Mouse (Mus musculus) megakaryocyte, embryonic 14.5 days (primary cell): ENCODE measurements around the gene Sox8. TPM values are rescaled to one million over a fixed set of nuclear protein-coding genes. Genes with fewer than 3 reads are reported as not detected.

Source experiments
- H3K27me3 ChIP-seq: replicated peaks from 2 replicates; pipeline ENCODE3; 2012; ENCODE audit warnings: inconsistent platforms
- H3K36me3 ChIP-seq: replicated peaks from 2 replicates; pipeline ENCODE3; 2012; ENCODE audit warnings: low read length, inconsistent platforms, mixed read lengths
- H3K4me1 ChIP-seq: 2 replicates; pipeline ENCODE4 v1.6.1; 2012; ENCODE audit warnings: inconsistent platforms
- H3K4me3 ChIP-seq: replicated peaks from 2 replicates; pipeline ENCODE3; 2012; ENCODE audit warnings: moderate library complexity, mild to moderate bottlenecking, inconsistent platforms
- H3K9me3 ChIP-seq: 2 replicates; pipeline ENCODE4 v1.6.1; 2012; ENCODE audit warnings: inconsistent platforms
- FLI1 ChIP-seq: IDR thresholded peaks from 2 replicates; pipeline ENCODE4 v1.6.1; 2012; ENCODE audit warnings: low read length, inconsistent platforms, mixed read lengths
- GATA1 ChIP-seq: IDR thresholded peaks from 3 replicates; pipeline ENCODE4 v1.6.1; 2012; ENCODE audit warnings: mixed read lengths, low read length, inconsistent platforms, borderline replicate concordance
- polyA plus RNA-seq: library from polyadenylated mRNA; stranded (reverse); fragments of >175 nt; gene quantifications from 2 replicates; pipeline ENCODE4 v1.2.3, GENCODE M21; 2012; ENCODE audit warnings: low replicate concordance; ENCODE audit not compliant: insufficient read depth

Sox8 gene
- polyA plus RNA-seq, 1 experiment: not detected

DNA sequence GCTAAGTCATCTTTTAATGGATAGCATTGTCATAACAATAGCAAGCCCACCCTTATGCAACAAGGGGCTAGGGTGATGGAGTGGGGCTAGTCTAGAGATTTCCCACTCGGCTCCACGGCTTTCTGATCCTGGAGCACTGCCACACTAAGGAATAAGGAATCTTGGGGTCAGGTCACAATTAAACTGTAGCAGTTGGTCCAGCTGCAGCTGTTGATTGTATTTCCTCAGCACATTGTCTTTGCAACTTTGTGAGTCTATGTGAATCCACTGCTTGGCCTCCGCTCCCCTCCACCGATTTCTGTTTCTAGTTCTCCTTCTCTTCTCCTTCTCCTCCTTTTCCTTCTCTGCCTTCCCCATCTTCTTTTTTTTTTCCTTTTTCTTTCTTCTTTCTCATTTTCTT lies 12.6 kb upstream of the Sox8 start:
- TF ChIP-seq FLI1 (no peak), GATA1 (no peak)
- Histone ChIP-seq H3K27me3 (peaks cover 54% of the 10 kb centered on the region), H3K9me3 (no peaks in the 10 kb centered on the region), H3K4me3 (no peak overlapping the region), H3K4me1 (peaks cover 35% of the 10 kb centered on the region), H3K36me3 (peaks cover 33% of the 10 kb centered on the region)

DNA sequence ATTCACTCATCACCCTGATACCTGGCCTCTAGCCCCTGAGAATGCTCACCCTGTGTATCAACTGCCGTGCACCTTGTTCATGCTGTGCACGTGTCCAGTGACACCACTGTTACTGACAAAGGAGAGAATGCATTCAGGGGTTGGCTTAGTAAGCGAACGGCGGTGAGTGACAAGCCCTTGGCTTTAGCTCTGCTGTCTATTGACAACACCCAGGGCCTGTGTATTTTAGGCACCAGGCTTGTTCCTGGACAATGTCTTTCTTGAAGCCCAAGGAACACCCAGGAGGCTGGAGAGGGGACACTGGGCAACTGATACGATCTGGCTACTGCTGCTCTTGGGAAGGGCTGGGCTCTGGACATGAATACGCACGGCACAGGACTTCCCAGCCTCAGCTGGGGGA lies 11.6 kb upstream of the Sox8 start:
- Histone ChIP-seq H3K4me3 (no peak overlapping the region), H3K4me1 (peaks cover 35% of the 10 kb centered on the region), H3K36me3 (peaks cover 23% of the 10 kb centered on the region), H3K27me3 (peaks cover 56% of the 10 kb centered on the region), H3K9me3 (no peaks in the 10 kb centered on the region)
- TF ChIP-seq FLI1 (no peak), GATA1 (no peak)

DNA sequence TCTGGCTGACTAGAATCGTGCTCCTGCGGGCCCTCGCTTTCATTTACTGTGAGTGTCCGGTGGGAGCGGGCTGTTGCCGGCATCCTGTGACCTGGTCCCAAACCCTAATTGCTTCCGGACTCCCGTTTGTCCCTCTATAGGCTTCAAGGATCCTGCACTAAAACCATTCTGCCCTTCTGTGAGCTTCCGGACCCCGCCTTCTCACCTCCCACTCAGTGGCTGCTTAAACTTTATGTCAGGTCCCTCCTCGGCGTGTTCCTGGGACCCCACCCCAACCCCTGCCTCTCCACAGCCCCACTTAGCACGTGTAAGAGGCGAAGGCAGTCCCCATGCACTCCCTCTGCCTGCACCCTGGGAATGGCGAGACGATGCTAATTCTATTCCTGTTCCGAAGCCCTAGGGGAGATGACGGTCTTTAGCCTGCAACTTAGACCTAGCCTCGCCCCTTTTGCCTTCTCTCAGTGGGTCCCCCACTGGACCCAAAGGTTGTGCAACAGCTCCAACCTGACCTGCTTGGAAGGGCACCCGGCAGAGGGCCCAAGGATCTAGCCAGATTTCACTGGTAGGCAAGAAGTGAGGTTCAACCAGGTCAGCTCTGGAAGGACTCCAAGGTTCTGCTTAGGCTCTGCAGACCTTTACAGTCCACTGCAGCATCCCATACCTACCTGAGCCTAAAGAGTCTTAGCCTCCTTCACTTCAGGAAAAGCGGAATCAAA lies 9.0 kb upstream of the Sox8 start:
- Histone ChIP-seq H3K4me3 (peak overlapping the region; percentile 93), H3K4me1 (peaks cover 35% of the 10 kb centered on the region), H3K27me3 (peaks cover 58% of the 10 kb centered on the region), H3K9me3 (no peaks in the 10 kb centered on the region), H3K36me3 (peaks cover under 1% of the 10 kb centered on the region)
- TF ChIP-seq FLI1: no peak
- no peak for TF ChIP-seq GATA1

DNA sequence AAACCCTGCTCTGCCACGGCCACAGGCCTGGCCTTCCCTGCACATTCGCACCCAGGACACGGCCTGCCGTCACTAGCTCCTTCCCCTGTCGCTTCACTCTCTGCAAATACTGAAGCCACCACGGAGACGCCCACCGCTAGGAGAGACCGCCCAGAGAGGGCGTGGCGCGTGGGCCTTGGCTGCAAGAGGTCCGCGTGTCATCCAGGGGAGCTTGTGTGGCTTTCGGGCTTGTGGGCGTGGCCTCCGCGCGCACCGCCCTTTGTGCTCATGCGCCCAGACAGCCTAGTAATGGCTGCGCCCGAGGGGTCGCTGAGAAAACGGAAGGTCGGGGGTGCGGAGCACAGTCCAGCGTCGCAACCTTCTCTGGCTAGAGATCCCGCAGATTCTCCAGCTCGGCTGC lies 8.4 kb upstream of the Sox8 start, which contains the start of gene Lmf1:
Lmf1 (plus strand) TSS at position 166 of the 400 bp plus-strand sequence.
- H3K4me1 ChIP-seq: peaks cover 34% of the 10 kb centered on the region
- H3K27me3 ChIP-seq: peaks cover 62% of the 10 kb centered on the region
- peak within 1 kb of the TSS; percentile 93 for H3K4me3 ChIP-seq
- no peaks in the 10 kb centered on the region for H3K9me3 ChIP-seq
- TF ChIP-seq FLI1 (no peak), GATA1 (no peak)
- H3K36me3 ChIP-seq: no peaks in the 10 kb centered on the region

- no peaks in the 10 kb centered on the region for H3K9me3 ChIP-seq
- H3K27me3 ChIP-seq: peaks cover 67% of the 10 kb centered on the region
- no peak overlapping the region for H3K4me3 ChIP-seq
- H3K4me1 ChIP-seq: peaks cover 30% of the 10 kb centered on the region
- no peaks in the 10 kb centered on the region for H3K36me3 ChIP-seq
- TF ChIP-seq FLI1: no peak
Measured at GRCm38 (mm10) chr17:25577702-25578101, 7.2 kb upstream of the Sox8 start.

- Histone ChIP-seq H3K4me3 (no peak overlapping the region), H3K27me3 (peaks cover 67% of the 10 kb centered on the region), H3K36me3 (no peaks in the 10 kb centered on the region), H3K4me1 (peaks cover 26% of the 10 kb centered on the region), H3K9me3 (no peaks in the 10 kb centered on the region)
- no peak for TF ChIP-seq FLI1
- TF ChIP-seq GATA1: no peak
Measured at GRCm38 (mm10) chr17:25577263-25577662, 6.8 kb upstream of the Sox8 start.

- Histone ChIP-seq H3K4me3 (no peak overlapping the region), H3K9me3 (no peaks in the 10 kb centered on the region), H3K4me1 (peaks cover 26% of the 10 kb centered on the region), H3K27me3 (peaks cover 71% of the 10 kb centered on the region), H3K36me3 (no peaks in the 10 kb centered on the region)
- TF ChIP-seq GATA1 (no peak), FLI1 (no peak)
Measured at GRCm38 (mm10) chr17:25576034-25576433, 5.5 kb upstream of the Sox8 start.

DNA sequence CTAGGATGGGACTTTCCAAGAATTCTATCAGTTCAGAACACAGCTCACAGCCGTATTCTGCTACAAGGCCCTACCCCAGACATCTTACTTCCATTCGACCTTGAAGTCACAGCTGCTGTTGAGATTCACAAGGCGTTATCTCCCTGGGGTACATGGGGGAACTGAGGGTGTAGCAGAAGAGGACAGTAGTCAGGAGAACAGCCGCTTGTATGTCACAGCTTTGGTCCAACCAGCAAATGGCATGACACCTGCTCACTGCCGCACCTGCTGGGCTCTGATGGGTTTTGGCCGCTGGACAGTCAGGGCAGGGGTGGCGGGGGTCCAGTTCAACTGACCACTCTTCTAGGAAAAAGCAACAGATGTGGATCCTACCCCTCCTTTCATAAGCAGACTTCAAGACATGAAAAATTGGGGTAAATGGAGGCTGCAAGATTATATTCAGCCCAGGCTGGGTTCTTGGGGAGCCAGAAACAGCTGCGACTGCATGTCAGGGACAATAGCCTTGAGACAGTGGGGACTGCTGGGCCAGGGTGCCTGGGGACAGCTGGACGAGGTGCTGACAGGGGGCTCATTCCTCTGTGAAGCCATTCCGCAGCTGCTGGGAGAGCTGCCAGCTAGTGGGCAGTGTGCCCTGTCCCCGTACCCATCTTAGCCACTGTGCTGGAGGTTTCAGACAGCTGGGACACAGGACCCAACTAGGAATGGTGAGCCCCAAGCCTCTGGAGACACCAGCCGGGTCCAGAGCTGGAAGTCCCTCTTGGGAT lies 4.9 kb upstream of the Sox8 start:
- peaks cover 76% of the 10 kb centered on the region for H3K27me3 ChIP-seq
- no peaks in the 10 kb centered on the region for H3K36me3 ChIP-seq
- TF ChIP-seq FLI1 (no peak), GATA1 (no peak)
- H3K4me3 ChIP-seq: no peak overlapping the region
- no peaks in the 10 kb centered on the region for H3K9me3 ChIP-seq
- peaks cover 31% of the 10 kb centered on the region for H3K4me1 ChIP-seq

- H3K36me3 ChIP-seq: no peaks in the 10 kb centered on the region
- no peaks in the 10 kb centered on the region for H3K9me3 ChIP-seq
- H3K27me3 ChIP-seq: peaks cover 97% of the 10 kb centered on the region
- no peak overlapping the region for H3K4me3 ChIP-seq
- H3K4me1 ChIP-seq: peaks cover 22% of the 10 kb centered on the region
- TF ChIP-seq FLI1: no peak
- no peak for TF ChIP-seq GATA1
Measured at GRCm38 (mm10) chr17:25571453-25571820, 951 bp upstream of the Sox8 start.
